Mouse (Mus musculus): ENCODE measurements around the gene Gm28360. TPM values are rescaled to one million over a fixed set of nuclear protein-coding genes. Genes with fewer than 3 reads are reported as not detected.
"Not testable (repeated sequence)": the region's sequence is repeated elsewhere in the genome, so short reads cannot be mapped to it uniquely, and the experiment has no call there.

Gene Gm28360
- not detected in 2 replicates for polyA plus RNA-seq (2016; fragmentation: Nextera tagmentation; extraction: Ambion mirVana)

GRCm38 (mm10) chr1:117829781-117830180 lies at the start of gene Gm28360:
TSS of gene Gm28360 (plus strand) at chr1:117830081.
- H3K27ac ChIP-seq; H3K4me3 ChIP-seq; H3K4me1 ChIP-seq; DNase-seq (ENCODE audit: extremely low spot score, low spot score); H3K27me3 ChIP-seq (ENCODE audit: poor library complexity, severe bottlenecking); H3K9me3 ChIP-seq; H3K36me3 ChIP-seq (replicated peaks): not testable (repeated sequence)
- WGBS: 76% methylated on average over 5 of the region's 5 CpGs

GRCm38 (mm10) chr1:117780833-117781232 lies 49.0 kb upstream of the Gm28360 start, which contains the start of gene B020011L13Rik:
TSS of gene B020011L13Rik (plus strand) at chr1:117781133.
- H3K36me3 ChIP-seq (replicated peaks); DNase-seq (ENCODE audit: extremely low spot score, low spot score); H3K9me3 ChIP-seq; H3K27ac ChIP-seq; H3K4me3 ChIP-seq; H3K4me1 ChIP-seq; H3K27me3 ChIP-seq (ENCODE audit: poor library complexity, severe bottlenecking): not testable (repeated sequence)
- 71% methylated on average over 3 of the region's 3 CpGs for WGBS

DNA sequence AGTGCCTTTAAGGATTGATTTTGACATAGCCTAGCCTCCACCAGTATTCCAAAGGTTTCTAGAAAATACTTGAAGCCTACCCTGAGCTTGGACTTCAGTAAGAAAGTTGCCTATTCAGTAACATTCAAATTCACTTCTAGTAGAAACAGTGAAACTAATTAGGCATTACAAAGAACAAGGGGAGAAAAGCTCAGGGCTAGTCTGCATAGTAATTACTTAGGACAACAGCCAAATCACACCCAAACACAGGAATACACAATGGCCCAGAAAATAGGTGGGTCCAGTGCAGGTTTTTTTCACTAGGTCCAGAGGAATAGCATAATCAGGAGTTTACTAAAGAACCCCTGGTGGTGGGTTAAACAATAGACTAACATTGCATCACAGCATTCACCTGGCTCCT lies 13.6 kb upstream of the Gm28360 start:
- not testable (repeated sequence) for H3K27ac ChIP-seq; H3K36me3 ChIP-seq (replicated peaks); H3K4me1 ChIP-seq; DNase-seq (ENCODE audit: extremely low spot score, low spot score); H3K4me3 ChIP-seq; H3K27me3 ChIP-seq (ENCODE audit: poor library complexity, severe bottlenecking)
- peaks cover 22% of the 10 kb centered on the region; the same call in 1 of the 2 replicates for H3K9me3 ChIP-seq

DNA sequence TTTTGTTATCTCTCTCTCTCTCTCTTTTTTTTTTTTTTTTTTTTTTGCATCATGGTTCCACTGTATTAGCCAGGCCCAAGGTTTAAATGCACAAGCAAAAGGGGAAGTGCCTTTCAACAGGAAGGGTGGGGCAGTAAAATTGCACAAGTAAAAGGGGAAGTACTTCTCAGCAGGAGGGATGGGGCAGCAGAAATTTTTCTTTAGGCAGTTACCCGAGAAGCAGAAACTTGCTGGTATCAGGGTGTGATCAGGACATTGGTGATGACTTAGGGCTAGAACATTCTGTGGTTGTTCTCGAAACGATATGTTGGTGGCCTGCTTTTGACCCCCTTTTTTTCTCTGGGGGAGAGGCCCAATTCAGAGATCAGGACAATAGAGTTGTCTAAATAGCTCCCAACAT lies 21.8 kb downstream of the Gm28360 start:
- H3K4me1 ChIP-seq; H3K36me3 ChIP-seq (replicated peaks); H3K27me3 ChIP-seq (ENCODE audit: poor library complexity, severe bottlenecking); H3K4me3 ChIP-seq; H3K27ac ChIP-seq; DNase-seq (ENCODE audit: extremely low spot score, low spot score): not testable (repeated sequence)
- WGBS: 93% methylated on average over 3 of the region's 3 CpGs
- peaks cover 13% of the 10 kb centered on the region; the same call in 1 of the 2 replicates for H3K9me3 ChIP-seq

Other genes starting within 250 kb of the Gm28360 start
- not detected in 2 replicates for gene Gm28363, start 132.9 kb upstream of the Gm28360 start, polyA plus RNA-seq (2016; fragmentation: Nextera tagmentation; extraction: Ambion mirVana)
- gene B020011L13Rik, start 48.9 kb upstream of the Gm28360 start, polyA plus RNA-seq (2016; fragmentation: Nextera tagmentation; extraction: Ambion mirVana): not detected in 2 replicates
- gene Gm28168, start 97.9 kb downstream of the Gm28360 start, polyA plus RNA-seq (2016; fragmentation: Nextera tagmentation; extraction: Ambion mirVana): not detected in 2 replicates
- not detected in 2 replicates for gene Gm7145, start 135.9 kb downstream of the Gm28360 start, polyA plus RNA-seq (2016; fragmentation: Nextera tagmentation; extraction: Ambion mirVana)